Mouse (Mus musculus): ENCODE measurements around the gene Slc7a11. TPM values are rescaled to one million over a fixed set of nuclear protein-coding genes. Genes with fewer than 3 reads are reported as not detected.
A peak's percentile ranks its signal among the peaks of the same experiment; 100 is the strongest.

Gene Slc7a11
- polyA plus RNA-seq, 1 experiment from 2014 or later, result 0.13 TPM

- Histone ChIP-seq H3K27me3 (replicated peaks; ENCODE audit: insufficient read depth, low read length) (no peaks in the 10 kb centered on the region), H3K36me3 (ENCODE audit: insufficient read depth, low read length) (no peaks in the 10 kb centered on the region), H3K9ac (replicated peaks; ENCODE audit: low read depth) (no peak overlapping the region), H3K4me2 (replicated peaks; ENCODE audit: low read depth, low read length) (no peak overlapping the region), H3K4me3 (ENCODE audit: low read depth, low read length) (no peak overlapping the region), H3K9me3 (ENCODE audit: low read length) (no peaks in the 10 kb centered on the region), H3K4me1 (ENCODE audit: insufficient read depth, low read depth, low read length) (no peaks in the 10 kb centered on the region), H3K27ac (ENCODE audit: low read length) (no peak overlapping the region)
- no peak for DNase-seq (ENCODE audit: low spot score)
- WGBS, result 74% methylated on average over 14 of the region's 14 CpGs
- TF ChIP-seq CTCF (IDR thresholded peaks at IDR 0.05) (no peak), EP300 (IDR thresholded peaks at IDR 0.05) (no peak)
- ATAC-seq, result no peak
Measured at GRCm38 (mm10) chr3:50307339-50308327, 135.8 kb downstream of the Slc7a11 start.

- no peak for ATAC-seq
- no peak overlapping the region for H3K27ac ChIP-seq (ENCODE audit: low read length)
- 87% methylated on average over 8 of the region's 8 CpGs for WGBS
- no peak overlapping the region for H3K4me3 ChIP-seq (ENCODE audit: low read depth, low read length)
- no peak overlapping the region for H3K4me2 ChIP-seq (replicated peaks; ENCODE audit: low read depth, low read length)
- H3K36me3 ChIP-seq (ENCODE audit: insufficient read depth, low read length), result no peaks in the 10 kb centered on the region
- H3K4me1 ChIP-seq (ENCODE audit: insufficient read depth, low read depth, low read length), result no peaks in the 10 kb centered on the region
- H3K9me3 ChIP-seq (ENCODE audit: low read length), result no peaks in the 10 kb centered on the region
- TF ChIP-seq EP300 (IDR thresholded peaks at IDR 0.05) (no peak), CTCF (IDR thresholded peaks at IDR 0.05) (no peak)
- no peaks in the 10 kb centered on the region for H3K27me3 ChIP-seq (replicated peaks; ENCODE audit: insufficient read depth, low read length)
- DNase-seq (ENCODE audit: low spot score), result no peak
- H3K9ac ChIP-seq (replicated peaks; ENCODE audit: low read depth), result no peak overlapping the region
Measured at GRCm38 (mm10) chr3:50306334-50306733, 137.1 kb downstream of the Slc7a11 start.

GRCm38 (mm10) chr3:50304137-50304536, 139.3 kb downstream of the Slc7a11 start:
- Histone ChIP-seq H3K4me2 (replicated peaks; ENCODE audit: low read depth, low read length) (no peak overlapping the region), H3K27ac (ENCODE audit: low read length) (no peak overlapping the region), H3K27me3 (replicated peaks; ENCODE audit: insufficient read depth, low read length) (no peaks in the 10 kb centered on the region), H3K4me1 (ENCODE audit: insufficient read depth, low read depth, low read length) (no peaks in the 10 kb centered on the region), H3K9ac (replicated peaks; ENCODE audit: low read depth) (no peak overlapping the region), H3K9me3 (ENCODE audit: low read length) (no peaks in the 10 kb centered on the region), H3K36me3 (ENCODE audit: insufficient read depth, low read length) (no peaks in the 10 kb centered on the region), H3K4me3 (ENCODE audit: low read depth, low read length) (no peak overlapping the region)
- 50% methylated on average over 4 of the region's 4 CpGs for WGBS
- peak; percentile 86 for TF ChIP-seq CTCF (IDR thresholded peaks at IDR 0.05)
- TF ChIP-seq EP300 (IDR thresholded peaks at IDR 0.05), result no peak
- DNase-seq (ENCODE audit: low spot score), result peak; percentile 71
- ATAC-seq, result no peak

DNA sequence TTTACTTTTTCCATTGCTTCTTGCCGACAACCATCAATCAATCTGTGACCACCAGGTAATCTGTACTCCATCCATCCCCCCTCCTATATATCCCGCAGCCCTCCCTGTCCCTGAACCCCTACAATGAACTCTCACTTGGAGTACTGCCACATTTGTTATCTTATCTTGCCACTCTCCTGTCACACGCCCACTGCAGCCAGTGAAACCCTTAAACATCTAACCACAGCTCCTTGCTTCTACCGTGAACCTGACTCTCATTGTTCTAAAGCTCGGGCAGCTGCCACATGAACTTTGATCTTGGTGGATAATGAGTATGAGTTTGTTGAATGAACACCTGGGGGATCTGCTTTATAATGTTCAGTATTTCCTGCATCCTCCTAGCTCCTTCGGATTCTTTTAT, 140.8 kb downstream of the Slc7a11 start:
- no peaks in the 10 kb centered on the region for H3K4me1 ChIP-seq (ENCODE audit: insufficient read depth, low read depth, low read length)
- no peaks in the 10 kb centered on the region for H3K27me3 ChIP-seq (replicated peaks; ENCODE audit: insufficient read depth, low read length)
- no peaks in the 10 kb centered on the region for H3K9me3 ChIP-seq (ENCODE audit: low read length)
- no peak overlapping the region for H3K4me2 ChIP-seq (replicated peaks; ENCODE audit: low read depth, low read length)
- H3K4me3 ChIP-seq (ENCODE audit: low read depth, low read length), result no peak overlapping the region
- TF ChIP-seq EP300 (IDR thresholded peaks at IDR 0.05), result no peak
- no peak for TF ChIP-seq CTCF (IDR thresholded peaks at IDR 0.05)
- H3K27ac ChIP-seq (ENCODE audit: low read length), result no peak overlapping the region
- ATAC-seq, result no peak
- WGBS, result 17% methylated on average over 6 of the region's 6 CpGs
- no peak overlapping the region for H3K9ac ChIP-seq (replicated peaks; ENCODE audit: low read depth)
- H3K36me3 ChIP-seq (ENCODE audit: insufficient read depth, low read length), result no peaks in the 10 kb centered on the region
- DNase-seq (ENCODE audit: low spot score), result no peak

DNA sequence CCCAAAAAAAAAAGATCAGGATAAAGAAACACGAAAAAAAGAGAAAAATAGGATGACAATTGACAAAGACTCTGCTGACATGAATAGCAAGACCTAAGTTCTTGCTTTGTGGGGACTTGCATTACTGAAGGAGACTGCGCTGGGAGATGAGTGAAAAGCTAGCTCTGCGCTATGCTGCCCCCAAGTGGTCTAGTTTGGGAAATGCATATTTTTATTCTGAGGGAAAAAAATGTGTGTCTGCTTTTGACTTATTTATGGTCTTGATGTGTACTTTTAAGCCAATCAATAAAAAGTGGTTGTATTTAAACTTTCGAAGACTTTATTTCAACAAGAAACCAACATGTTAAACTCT, 142.5 kb downstream of the Slc7a11 start:
- WGBS, result 3% methylated on average over 4 of the region's 4 CpGs
- Histone ChIP-seq H3K9me3 (ENCODE audit: low read length) (no peaks in the 10 kb centered on the region), H3K9ac (replicated peaks; ENCODE audit: low read depth) (no peak overlapping the region), H3K4me1 (ENCODE audit: insufficient read depth, low read depth, low read length) (no peaks in the 10 kb centered on the region), H3K4me2 (replicated peaks; ENCODE audit: low read depth, low read length) (no peak overlapping the region), H3K4me3 (ENCODE audit: low read depth, low read length) (no peak overlapping the region), H3K27me3 (replicated peaks; ENCODE audit: insufficient read depth, low read length) (no peaks in the 10 kb centered on the region), H3K27ac (ENCODE audit: low read length) (no peak overlapping the region), H3K36me3 (ENCODE audit: insufficient read depth, low read length) (no peaks in the 10 kb centered on the region)
- peak; percentile 84 for TF ChIP-seq CTCF (IDR thresholded peaks at IDR 0.05)
- TF ChIP-seq EP300 (IDR thresholded peaks at IDR 0.05), result no peak
- ATAC-seq (no peak), DNase-seq (ENCODE audit: low spot score) (peak; percentile 84)

GRCm38 (mm10) chr3:50300002-50300951, 143.1 kb downstream of the Slc7a11 start:
- DNase-seq (ENCODE audit: low spot score), result no peak
- H3K4me2 ChIP-seq (replicated peaks; ENCODE audit: low read depth, low read length), result no peak overlapping the region
- H3K4me3 ChIP-seq (ENCODE audit: low read depth, low read length), result no peak overlapping the region
- no peaks in the 10 kb centered on the region for H3K4me1 ChIP-seq (ENCODE audit: insufficient read depth, low read depth, low read length)
- no peak overlapping the region for H3K9ac ChIP-seq (replicated peaks; ENCODE audit: low read depth)
- H3K9me3 ChIP-seq (ENCODE audit: low read length), result no peaks in the 10 kb centered on the region
- no peaks in the 10 kb centered on the region for H3K36me3 ChIP-seq (ENCODE audit: insufficient read depth, low read length)
- no peak for TF ChIP-seq EP300 (IDR thresholded peaks at IDR 0.05)
- TF ChIP-seq CTCF (IDR thresholded peaks at IDR 0.05), result no peak
- 83% methylated on average over 17 of the region's 17 CpGs for WGBS
- no peak for ATAC-seq
- H3K27ac ChIP-seq (ENCODE audit: low read length), result no peak overlapping the region
- H3K27me3 ChIP-seq (replicated peaks; ENCODE audit: insufficient read depth, low read length), result no peaks in the 10 kb centered on the region
